Mouse (Mus musculus): Measurements from ENCODE around the gene Ttll6. TPM values are rescaled to one million over a fixed set of nuclear protein-coding genes. Genes with fewer than 3 reads are reported as not detected.
"Not testable (repeated sequence)": the region's sequence is repeated elsewhere in the genome, so short reads cannot be mapped to it uniquely, and the experiment has no call there.

Ttll6 gene
- polyA plus RNA-seq (2016; fragmentation: Nextera tagmentation; extraction: Ambion mirVana), result 0.13 and 0.15 TPM in 2 replicates

DNA sequence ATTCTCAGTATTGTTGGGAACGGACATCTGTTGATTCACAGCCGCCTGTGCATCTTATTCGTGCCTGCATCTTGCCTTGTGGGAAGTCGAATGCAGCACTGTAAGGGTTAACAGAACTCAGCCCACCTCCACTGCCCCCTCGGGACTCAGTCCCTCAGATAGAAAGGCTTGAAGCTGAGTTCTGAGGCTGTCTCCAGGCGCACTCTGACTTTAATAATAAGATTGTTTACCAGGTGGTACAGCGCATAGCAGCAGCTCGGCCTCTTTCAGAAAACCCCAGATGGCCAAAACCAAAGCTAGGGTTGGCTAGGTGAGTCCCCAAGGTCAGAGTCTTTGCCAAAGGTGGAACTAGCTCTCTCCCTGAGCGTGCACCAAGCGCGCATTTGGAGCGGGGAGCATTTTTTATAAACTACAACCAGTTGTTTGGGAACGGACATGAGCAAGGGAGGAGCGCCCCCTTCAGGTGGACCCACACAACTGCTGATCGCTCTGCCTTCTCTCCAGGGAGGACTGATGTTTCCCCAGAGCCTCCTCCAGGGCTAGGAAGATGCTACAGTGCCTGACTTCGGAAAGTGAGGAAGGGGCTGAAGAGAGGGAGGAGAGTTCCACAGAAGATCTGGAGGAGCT lies at the start of gene Ttll6:
TSS of gene Ttll6 (plus strand) at position 548 of the 627 bp plus-strand sequence.
- peaks cover 4% of the 10 kb centered on the region; the same call in 1 of the 2 replicates for H3K4me1 ChIP-seq
- H3K27ac ChIP-seq, result no peak within 1 kb of the TSS
- peaks cover 19% of the 10 kb centered on the region for H3K27me3 ChIP-seq
- no peak within 1 kb of the TSS for H3K4me3 ChIP-seq
- no peak for ATAC-seq (ENCODE audit: low FRiP score)
- no peaks in the 10 kb centered on the region for H3K9me3 ChIP-seq (replicated peaks)
- peak within 1 kb of the TSS; percentile 21 for H3K4me2 ChIP-seq (replicated peaks)
- no peak within 1 kb of the TSS for H3K9ac ChIP-seq
- H3K36me3 ChIP-seq, result no peaks in the 10 kb centered on the region
- WGBS, result 19% methylated on average over 16 of the region's 16 CpGs

DNA sequence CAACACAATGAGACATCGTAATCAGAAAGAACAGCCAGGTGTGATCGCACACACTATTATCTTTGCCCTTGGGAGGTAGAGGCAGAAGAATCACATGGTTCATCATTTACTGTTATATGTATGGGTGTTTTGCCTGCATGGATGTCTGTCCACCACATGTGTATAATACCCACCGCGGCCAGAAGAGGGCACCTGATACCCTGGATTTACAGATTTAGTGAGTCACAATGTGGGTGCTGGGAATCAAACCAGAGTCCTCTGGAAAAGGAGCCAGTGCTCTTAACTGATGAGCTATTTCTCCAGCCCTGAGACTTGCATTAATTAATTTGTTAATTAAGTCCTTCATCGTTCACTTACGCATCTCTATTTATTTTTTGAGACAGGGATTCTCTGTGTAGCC lies 45.6 kb upstream of the Ttll6 start:
- no peak overlapping the region for H3K27ac ChIP-seq
- H3K4me2 ChIP-seq (replicated peaks), result no peak overlapping the region
- no peaks in the 10 kb centered on the region for H3K4me1 ChIP-seq
- H3K9ac ChIP-seq, result no peak overlapping the region
- 90% methylated on average over 6 of the region's 6 CpGs for WGBS
- no peaks in the 10 kb centered on the region; the same call in 1 of the 2 replicates for H3K9me3 ChIP-seq (replicated peaks)
- no peak for ATAC-seq (ENCODE audit: low FRiP score)
- H3K36me3 ChIP-seq, result no peaks in the 10 kb centered on the region
- no peak overlapping the region for H3K4me3 ChIP-seq
- H3K27me3 ChIP-seq, result peaks cover 9% of the 10 kb centered on the region; the same call in 1 of the 2 replicates

DNA sequence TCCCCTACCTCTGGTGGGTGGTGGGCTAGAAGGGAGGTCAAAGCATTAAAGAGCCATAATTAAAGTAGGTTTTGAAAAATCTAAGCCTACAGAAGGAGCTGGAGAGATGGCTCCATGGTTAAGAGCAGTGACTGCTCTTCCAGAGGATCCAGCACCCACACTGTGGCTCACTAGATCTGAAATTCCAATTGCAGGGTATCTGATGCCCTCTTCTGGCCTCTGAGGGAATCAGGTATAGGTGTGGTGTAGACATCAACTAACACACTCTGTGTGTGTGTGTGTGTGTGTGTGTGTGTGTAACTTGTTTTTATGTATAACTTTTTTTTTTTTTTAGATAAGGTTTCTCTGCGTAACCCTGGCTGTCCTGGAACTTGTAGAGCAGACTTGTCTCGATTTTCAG lies 42.5 kb upstream of the Ttll6 start:
- no peaks in the 10 kb centered on the region for H3K36me3 ChIP-seq
- H3K27ac ChIP-seq, result no peak overlapping the region
- no peak overlapping the region for H3K4me2 ChIP-seq (replicated peaks)
- no peak overlapping the region for H3K9ac ChIP-seq
- ATAC-seq (ENCODE audit: low FRiP score), result no peak
- H3K27me3 ChIP-seq, result peaks cover 6% of the 10 kb centered on the region; the same call in 1 of the 2 replicates
- no peak overlapping the region for H3K4me3 ChIP-seq
- 49% methylated on average over 2 of the region's 2 CpGs for WGBS
- H3K9me3 ChIP-seq (replicated peaks), result no peaks in the 10 kb centered on the region; the same call in 1 of the 2 replicates
- H3K4me1 ChIP-seq, result no peaks in the 10 kb centered on the region

DNA sequence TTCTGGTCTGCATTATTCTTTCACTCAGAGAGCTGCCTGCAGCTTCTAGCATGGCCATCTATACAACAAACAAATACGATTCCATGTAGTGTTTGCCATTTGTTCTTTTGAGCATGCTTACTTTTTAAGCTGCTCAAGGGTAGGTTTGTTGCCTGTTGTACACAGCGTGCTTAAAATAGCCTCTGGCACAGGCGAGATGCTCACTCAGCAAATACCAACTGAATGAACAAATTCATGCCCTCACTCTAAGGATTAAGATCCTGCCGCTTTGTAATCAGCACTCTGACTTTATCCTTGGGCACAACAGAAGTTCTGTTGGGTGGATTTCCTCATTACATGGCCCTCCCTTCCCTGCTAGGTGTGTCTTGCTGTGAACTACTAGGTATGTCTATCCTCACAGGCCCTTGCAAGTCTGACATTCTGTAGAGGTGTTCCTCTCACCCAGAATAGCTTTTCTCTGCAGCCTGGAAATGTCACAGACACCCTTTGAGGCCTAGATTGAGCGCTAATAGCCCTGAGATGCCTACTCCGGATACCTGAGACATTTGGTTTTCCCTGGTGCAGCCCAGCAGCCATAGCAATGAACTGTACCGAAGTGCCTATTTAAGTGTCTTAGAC lies 40.8 kb upstream of the Ttll6 start:
- Histone ChIP-seq H3K27ac (no peak overlapping the region), H3K36me3 (no peaks in the 10 kb centered on the region), H3K27me3 (peaks cover 6% of the 10 kb centered on the region; the same call in 1 of the 2 replicates), H3K9ac (no peak overlapping the region), H3K4me3 (no peak overlapping the region), H3K4me2 (replicated peaks) (no peak overlapping the region), H3K4me1 (no peaks in the 10 kb centered on the region), H3K9me3 (replicated peaks) (no peaks in the 10 kb centered on the region; the same call in 1 of the 2 replicates)
- ATAC-seq (ENCODE audit: low FRiP score), result no peak
- WGBS, result 46% methylated on average over 7 of the region's 7 CpGs

DNA sequence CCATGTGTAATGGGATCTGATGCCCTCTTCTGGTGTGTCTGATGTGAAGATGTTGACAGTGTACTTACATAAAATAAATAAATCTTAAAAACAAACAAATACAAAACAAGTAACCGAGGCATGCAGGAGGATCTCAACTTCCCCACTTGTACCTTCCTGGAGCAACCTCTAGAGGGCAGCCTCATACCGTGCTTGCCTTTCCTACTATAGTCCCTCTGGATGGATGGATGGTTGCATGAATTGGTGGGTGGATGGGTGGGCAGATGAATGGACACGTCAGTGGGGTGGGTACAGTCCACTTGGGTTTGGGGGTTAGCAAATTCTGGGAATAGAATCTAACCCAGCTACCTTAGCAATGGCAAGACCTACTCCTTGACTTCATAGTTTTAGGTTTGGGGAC lies 40.2 kb upstream of the Ttll6 start:
- ATAC-seq (ENCODE audit: low FRiP score), result no peak
- WGBS, result 9% methylated on average over 3 of the region's 3 CpGs

DNA sequence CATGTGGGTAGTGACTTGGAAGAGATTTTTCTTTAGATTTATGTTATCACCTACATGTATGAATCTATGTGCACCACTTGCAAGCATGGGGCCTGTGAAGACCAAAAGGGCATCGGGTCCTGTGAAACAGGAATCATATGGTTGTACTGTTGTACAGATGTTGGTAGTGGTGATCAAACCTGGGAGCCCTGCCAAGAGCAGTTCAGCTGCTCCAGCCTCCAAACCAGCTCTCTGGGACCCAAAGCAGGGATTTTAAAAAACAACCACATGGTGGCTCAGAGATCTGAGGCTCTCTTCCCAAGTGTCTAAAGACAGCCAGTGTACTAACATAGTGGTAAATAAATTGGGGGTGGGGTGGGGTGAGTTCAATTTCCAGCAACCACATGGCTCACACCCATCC lies 25.2 kb upstream of the Ttll6 start:
- no peaks in the 10 kb centered on the region for H3K4me1 ChIP-seq
- no peak overlapping the region for H3K4me2 ChIP-seq (replicated peaks)
- no peaks in the 10 kb centered on the region for H3K9me3 ChIP-seq (replicated peaks)
- no peaks in the 10 kb centered on the region for H3K36me3 ChIP-seq
- no peak for ATAC-seq (ENCODE audit: low FRiP score)
- no peak overlapping the region for H3K4me3 ChIP-seq
- H3K9ac ChIP-seq, result no peak overlapping the region
- 84% methylated on average over 1 of the region's 1 CpGs for WGBS
- H3K27me3 ChIP-seq, result peaks cover 4% of the 10 kb centered on the region; the same call in 1 of the 2 replicates
- no peak overlapping the region for H3K27ac ChIP-seq

More for the DNA sequence above, 40.2 kb upstream of the Ttll6 start:
- Histone ChIP-seq H3K4me3 (no peak overlapping the region), H3K4me2 (replicated peaks) (no peak overlapping the region), H3K4me1 (no peaks in the 10 kb centered on the region), H3K9me3 (replicated peaks) (no peaks in the 10 kb centered on the region), H3K36me3 (no peaks in the 10 kb centered on the region), H3K27me3 (peaks cover 6% of the 10 kb centered on the region; the same call in 1 of the 2 replicates), H3K9ac (no peak overlapping the region), H3K27ac (no peak overlapping the region)

DNA sequence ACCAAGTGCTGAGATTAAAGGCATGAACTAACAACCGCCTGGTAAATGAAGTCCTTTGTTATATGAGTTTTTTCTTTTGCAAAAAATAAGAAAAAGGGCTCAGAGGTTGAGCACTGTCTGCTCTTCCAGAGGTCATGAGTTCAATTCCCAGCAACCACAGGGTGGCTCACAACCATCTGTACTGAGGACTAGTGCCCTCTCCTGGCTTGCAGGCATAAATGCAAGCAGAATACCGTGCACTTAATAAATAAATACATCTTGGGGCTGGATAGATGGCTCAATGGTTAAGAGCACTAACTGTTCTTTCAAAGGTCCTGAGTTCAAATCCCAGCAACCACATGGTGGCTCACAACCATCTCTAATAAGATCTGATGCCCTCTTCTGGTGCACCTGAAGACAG lies 22.6 kb upstream of the Ttll6 start:
- not testable (repeated sequence) for H3K27ac ChIP-seq
- 60% methylated on average over 2 of the region's 2 CpGs for WGBS

DNA sequence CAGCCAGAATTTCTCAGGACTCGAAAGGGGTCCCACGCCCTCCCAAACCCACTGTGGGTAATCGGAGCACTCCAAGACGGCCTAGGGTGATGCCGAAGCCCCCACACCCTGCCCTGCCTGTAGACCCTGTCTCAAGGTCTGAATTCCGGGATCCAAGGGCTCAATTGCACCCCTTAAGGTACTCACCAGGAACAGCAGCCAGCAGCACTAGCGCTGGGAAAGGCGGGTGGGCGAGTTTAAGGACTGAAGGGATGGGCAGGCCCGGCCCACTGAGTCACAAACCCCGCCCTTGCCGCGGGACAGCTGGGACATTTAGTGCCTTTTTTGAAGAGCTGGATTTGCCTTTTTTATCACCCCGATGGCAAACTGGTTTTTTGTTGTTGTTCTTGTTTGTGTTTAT lies 21.8 kb upstream of the Ttll6 start, which contains the start of gene Calcoco2:
TSS of gene Calcoco2 (minus strand) at position 214 of the 400 bp plus-strand sequence.
- WGBS, result 43% methylated on average over 14 of the region's 14 CpGs
- no peaks in the 10 kb centered on the region for H3K36me3 ChIP-seq
- H3K9me3 ChIP-seq (replicated peaks), result no peaks in the 10 kb centered on the region
- no peak within 1 kb of the TSS for H3K27ac ChIP-seq
- no peak within 1 kb of the TSS for H3K9ac ChIP-seq
- no peak within 1 kb of the TSS for H3K4me2 ChIP-seq (replicated peaks)
- no peak for ATAC-seq (ENCODE audit: low FRiP score)
- H3K4me3 ChIP-seq, result no peak within 1 kb of the TSS
- H3K4me1 ChIP-seq, result no peaks in the 10 kb centered on the region
- H3K27me3 ChIP-seq, result peaks cover 4% of the 10 kb centered on the region; the same call in 1 of the 2 replicates

More for the DNA sequence above, 22.6 kb upstream of the Ttll6 start:
- H3K4me2 ChIP-seq (replicated peaks); H3K36me3 ChIP-seq; H3K9ac ChIP-seq; H3K9me3 ChIP-seq (replicated peaks); H3K4me1 ChIP-seq; ATAC-seq (ENCODE audit: low FRiP score); H3K4me3 ChIP-seq; H3K27me3 ChIP-seq: not testable (repeated sequence)

DNA sequence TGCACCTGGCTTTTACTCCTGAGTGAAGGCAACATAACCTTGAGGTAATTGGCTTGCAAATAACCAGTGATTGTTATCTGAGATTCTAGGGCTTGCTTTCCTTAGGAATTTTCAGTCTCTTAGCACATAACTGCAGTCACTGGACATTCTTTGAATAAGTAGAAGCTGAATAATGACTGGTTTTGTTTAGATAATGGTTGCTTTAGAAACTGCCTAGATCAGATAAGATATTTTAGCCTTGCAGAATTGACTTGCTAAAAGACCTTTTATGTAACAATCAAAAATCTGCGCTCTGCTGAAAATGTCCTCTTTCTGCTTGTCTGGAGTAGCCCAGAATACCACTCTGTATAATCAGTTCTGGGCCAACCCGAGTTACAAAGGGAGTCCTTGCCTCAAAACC lies 19.5 kb upstream of the Ttll6 start:
- Histone ChIP-seq H3K4me2 (replicated peaks) (no peak overlapping the region), H3K9ac (no peak overlapping the region), H3K4me3 (no peak overlapping the region), H3K27me3 (peaks cover 4% of the 10 kb centered on the region; the same call in 1 of the 2 replicates), H3K4me1 (no peaks in the 10 kb centered on the region), H3K9me3 (replicated peaks) (no peaks in the 10 kb centered on the region), H3K36me3 (no peaks in the 10 kb centered on the region), H3K27ac (no peak overlapping the region)
- no peak for ATAC-seq (ENCODE audit: low FRiP score)
- WGBS, result 65% methylated on average over 2 of the region's 2 CpGs

DNA sequence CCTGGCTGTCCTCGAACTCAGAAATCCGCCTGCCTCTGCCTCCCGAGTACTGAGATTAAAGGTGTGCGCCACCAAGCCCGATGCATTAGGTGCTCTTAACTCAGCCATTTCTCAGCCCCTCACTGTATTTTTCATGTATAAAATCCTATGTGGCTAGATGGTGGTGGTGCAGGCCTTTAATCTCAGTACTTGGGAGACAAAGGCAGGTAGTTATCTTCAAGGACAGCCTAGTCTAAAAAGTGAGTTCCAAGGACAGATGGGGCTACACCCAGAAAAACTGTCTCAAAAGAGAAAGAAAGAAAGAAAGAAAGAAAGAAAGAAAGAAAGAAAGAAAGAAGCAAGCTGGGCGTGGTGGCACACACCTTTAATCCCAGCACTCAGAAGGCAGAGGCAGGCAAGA lies 18.2 kb upstream of the Ttll6 start:
- ATAC-seq (ENCODE audit: low FRiP score), result no peak
- no peaks in the 10 kb centered on the region for H3K4me1 ChIP-seq
- no peaks in the 10 kb centered on the region for H3K9me3 ChIP-seq (replicated peaks)
- H3K27ac ChIP-seq, result no peak overlapping the region
- no peak overlapping the region for H3K9ac ChIP-seq
- H3K36me3 ChIP-seq, result no peaks in the 10 kb centered on the region
- H3K4me3 ChIP-seq, result no peak overlapping the region
- WGBS, result 83% methylated on average over 6 of the region's 6 CpGs
- no peak overlapping the region for H3K4me2 ChIP-seq (replicated peaks)
- peaks cover 4% of the 10 kb centered on the region; the same call in 1 of the 2 replicates for H3K27me3 ChIP-seq

DNA sequence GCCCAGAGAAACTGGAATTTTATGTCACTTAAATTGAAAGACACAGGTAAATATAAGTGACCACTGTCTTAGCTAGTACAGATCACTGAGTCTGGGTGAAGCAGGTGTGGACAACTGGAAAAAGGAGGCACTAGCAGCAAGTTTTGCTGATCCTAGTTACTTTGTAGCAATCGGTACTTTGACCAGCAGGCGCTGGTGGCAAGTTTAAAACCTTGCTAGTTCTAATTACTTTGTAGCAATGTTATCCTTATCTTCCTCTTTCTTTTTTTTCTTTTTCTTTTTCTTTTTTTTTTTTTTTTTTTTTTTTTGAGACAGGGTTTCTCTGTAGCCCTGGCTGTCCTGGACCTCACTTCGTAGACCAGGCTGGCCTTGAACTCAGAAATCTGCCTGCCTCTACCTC lies 17.5 kb upstream of the Ttll6 start:
- H3K27ac ChIP-seq, result no peak overlapping the region
- no peaks in the 10 kb centered on the region for H3K36me3 ChIP-seq
- H3K9me3 ChIP-seq (replicated peaks), result no peaks in the 10 kb centered on the region
- H3K4me2 ChIP-seq (replicated peaks), result no peak overlapping the region
- WGBS, result 92% methylated on average over 3 of the region's 3 CpGs
- no peak overlapping the region for H3K4me3 ChIP-seq
- no peaks in the 10 kb centered on the region for H3K4me1 ChIP-seq
- H3K27me3 ChIP-seq, result peaks cover 4% of the 10 kb centered on the region
- H3K9ac ChIP-seq, result no peak overlapping the region
- ATAC-seq (ENCODE audit: low FRiP score), result no peak

DNA sequence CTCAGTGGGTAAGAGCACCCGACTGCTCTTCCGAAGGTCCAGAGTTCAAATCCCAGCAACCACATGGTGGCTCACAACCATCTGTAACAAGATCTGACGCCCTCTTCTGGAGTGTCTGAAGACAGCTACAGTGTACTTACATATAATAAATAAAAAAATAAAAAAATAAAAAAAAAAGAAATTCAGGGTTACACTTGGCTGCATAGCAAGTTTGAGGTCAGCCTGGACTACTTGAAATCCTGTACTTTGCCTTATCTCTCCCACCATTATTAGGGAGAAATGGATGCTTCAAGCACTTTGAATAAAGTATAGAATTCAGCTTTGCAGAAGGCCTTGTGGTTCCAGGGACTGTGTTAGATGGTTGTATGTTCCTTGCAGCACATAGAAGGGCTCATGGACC lies 16.7 kb upstream of the Ttll6 start:
- ATAC-seq (ENCODE audit: low FRiP score); H3K4me3 ChIP-seq; H3K4me2 ChIP-seq (replicated peaks); H3K9me3 ChIP-seq (replicated peaks); H3K27ac ChIP-seq; H3K4me1 ChIP-seq; H3K27me3 ChIP-seq; H3K36me3 ChIP-seq; H3K9ac ChIP-seq: not testable (repeated sequence)
- 79% methylated on average over 3 of the region's 3 CpGs for WGBS

DNA sequence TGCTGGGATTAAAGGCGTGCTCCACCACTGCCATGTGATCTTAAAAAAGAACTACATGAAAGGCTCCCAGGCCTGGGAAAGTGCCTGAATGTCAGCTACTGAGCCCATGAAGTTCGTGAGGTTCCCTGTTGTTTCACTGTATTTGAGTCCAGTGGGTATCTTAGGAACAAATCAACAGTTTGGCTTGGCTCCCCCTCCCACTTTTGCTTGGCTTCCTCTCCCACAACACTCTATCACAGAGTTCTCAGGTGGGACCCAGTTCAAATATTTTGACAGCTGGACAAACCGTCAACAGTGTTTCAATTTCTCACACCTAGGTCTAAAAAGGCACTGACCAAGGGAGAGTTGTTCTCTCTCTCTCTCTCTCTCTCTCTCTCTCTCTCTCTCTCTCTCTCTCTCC lies 14.2 kb upstream of the Ttll6 start:
- peaks cover 27% of the 10 kb centered on the region for H3K27me3 ChIP-seq
- H3K9ac ChIP-seq, result no peak overlapping the region
- no peaks in the 10 kb centered on the region for H3K36me3 ChIP-seq
- H3K9me3 ChIP-seq (replicated peaks), result no peaks in the 10 kb centered on the region
- H3K27ac ChIP-seq, result no peak overlapping the region
- WGBS, result 65% methylated on average over 3 of the region's 3 CpGs
- no peak for ATAC-seq (ENCODE audit: low FRiP score)
- no peak overlapping the region for H3K4me2 ChIP-seq (replicated peaks)
- no peak overlapping the region for H3K4me3 ChIP-seq
- peaks cover 4% of the 10 kb centered on the region for H3K4me1 ChIP-seq
